Mouse (Mus musculus) cerebellum, postnatal 36 days (tissue): ENCODE data around the gene Mapkapk3.
A peak's percentile ranks its signal among the peaks of the same experiment; 100 is the strongest.
"Not testable (repeated sequence)": the region's sequence is repeated elsewhere in the genome, so short reads cannot be mapped to it uniquely, and the experiment has no call there.

Experiments used
- DNase-seq, 2 experiments: peaks; one replicate each; pipeline ENCODE4 v3.0.0; 2021 to 2022; ENCODE audit warnings: mixed read lengths in 2 of 2

Gene Mapkapk3

GRCm38 (mm10) chr9:107307099-107307872, 17.6 kb upstream of the Mapkapk3 start:
- no peak for DNase-seq

GRCm38 (mm10) chr9:107306673-107307072, 17.0 kb upstream of the Mapkapk3 start:
- not testable (repeated sequence) for DNase-seq

- DNase-seq: no peak
These were observed 16.2 kb upstream of the Mapkapk3 start for GRCm38 (mm10) chr9:107305601-107306542.

- DNase-seq: no peak
These were observed 15.3 kb upstream of the Mapkapk3 start for GRCm38 (mm10) chr9:107305012-107305411.

- DNase-seq: no peak
These were observed 14.7 kb upstream of the Mapkapk3 start for GRCm38 (mm10) chr9:107304383-107304782.

GRCm38 (mm10) chr9:107303900-107304299, 14.2 kb upstream of the Mapkapk3 start:
- no peak for DNase-seq

GRCm38 (mm10) chr9:107303121-107303820, 13.6 kb upstream of the Mapkapk3 start:
- no peak for DNase-seq

- DNase-seq: no peak
These were observed 12.9 kb upstream of the Mapkapk3 start for GRCm38 (mm10) chr9:107302592-107302991.

- no peak for DNase-seq
These were observed 12.1 kb upstream of the Mapkapk3 start for GRCm38 (mm10) chr9:107301554-107302331.

- no peak for DNase-seq
These were observed 10.7 kb upstream of the Mapkapk3 start for GRCm38 (mm10) chr9:107300224-107300973.

GRCm38 (mm10) chr9:107299783-107300182, 10.1 kb upstream of the Mapkapk3 start:
- no peak for DNase-seq

- DNase-seq: no peak
These were observed 9.2 kb upstream of the Mapkapk3 start for GRCm38 (mm10) chr9:107298876-107299275.

- no peak for DNase-seq
These were observed 8.5 kb upstream of the Mapkapk3 start for GRCm38 (mm10) chr9:107298059-107298780.

GRCm38 (mm10) chr9:107297658-107298057, 8.0 kb upstream of the Mapkapk3 start:
- no peak for DNase-seq

GRCm38 (mm10) chr9:107297059-107297458, 7.4 kb upstream of the Mapkapk3 start:
- no peak for DNase-seq

- peak; percentile 90 to 97 for DNase-seq
These were observed 6.9 kb upstream of the Mapkapk3 start for GRCm38 (mm10) chr9:107296501-107296965.

GRCm38 (mm10) chr9:107296041-107296440, 6.4 kb upstream of the Mapkapk3 start:
- no peak for DNase-seq

- DNase-seq: no peak
These were observed 6.2 kb upstream of the Mapkapk3 start, which contains the start of gene Cish for GRCm38 (mm10) chr9:107296016-107296040. Gene Cish, plus strand, starts transcription at chr9:107296026.

GRCm38 (mm10) chr9:107295616-107296015, 5.9 kb upstream of the Mapkapk3 start:
- DNase-seq: no peak

GRCm38 (mm10) chr9:107294249-107294648, 4.6 kb upstream of the Mapkapk3 start:
- DNase-seq: peak; percentile 74 to 78

- peak; percentile 82 to 88 for DNase-seq
These were observed 1.2 kb upstream of the Mapkapk3 start for GRCm38 (mm10) chr9:107290897-107291296.
